Mouse (Mus musculus) brain, embryonic 14.5 days (tissue): ENCODE measurements at regions not wholly inside any gene's neighbourhood (a gene's known extent, or its start where the extent isn't known, plus 50 kb on each side); places are given as distances from the start of the nearest gene placed in this dataset.

Source experiments
- CTCF ChIP-seq: fragments of 200-500 bp; IDR thresholded peaks from 2 replicates; pipeline ENCODE4 v1.5.1; 2012; ENCODE audit warnings: inconsistent platforms, mild to moderate bottlenecking, moderate library complexity, borderline replicate concordance; ENCODE audit not compliant: insufficient read depth, insufficient read length; ENCODE audit errors: extremely low read depth
- POLR2A ChIP-seq: fragments of 200-500 bp; IDR thresholded peaks from 2 replicates; pipeline ENCODE4 v1.6.1; 2012; ENCODE audit warnings: mild to moderate bottlenecking, inconsistent platforms, borderline replicate concordance; ENCODE audit not compliant: poor library complexity, insufficient read depth, insufficient read length, severe bottlenecking; ENCODE audit errors: extremely low read depth

- no peak for TF ChIP-seq CTCF
- no peak for TF ChIP-seq POLR2A
Observed at GRCm38 (mm10) chr15:57578794-57579193, 101.4 kb upstream of the Slc22a22 start.
